Mouse (Mus musculus) heart, embryonic 16.5 days (tissue): ENCODE results near the gene Cd200r4. TPM values are rescaled to one million over a fixed set of nuclear protein-coding genes. Genes with fewer than 3 reads are reported as not detected.

Experiments used
- ATAC-seq: fragments of 200-750 bp; cut with Nextera tagmentation; replicated peaks from 2 replicates; pipeline ENCODE4 v1.8.0; 2017; ENCODE audit warnings: moderate number of reproducible peaks; ENCODE audit not compliant: insufficient read depth, low FRiP score; ENCODE audit errors: extremely low read depth
- H3K27ac ChIP-seq: fragments of 300-500 bp; sonication (generic); 2 replicates; pipeline ENCODE4 v1.5.1; 2014; ENCODE audit warnings: mild to moderate bottlenecking, low read length, control low read depth, moderate library complexity
- H3K27me3 ChIP-seq: fragments of 300-500 bp; sonication (generic); 2 replicates; pipeline ENCODE4 v1.6.1; 2014; ENCODE audit warnings: low read length, mixed read lengths; ENCODE audit not compliant: control insufficient read depth, insufficient read depth
- H3K36me3 ChIP-seq: fragments of 300-500 bp; sonication (generic); 2 replicates; pipeline ENCODE4 v1.6.1; 2014; ENCODE audit not compliant: control insufficient read depth, insufficient read depth
- H3K4me1 ChIP-seq: fragments of 300-500 bp; sonication (generic); 2 replicates; pipeline ENCODE4 v1.6.1; 2014; ENCODE audit warnings: low read length, mixed read lengths; ENCODE audit not compliant: control insufficient read depth, insufficient read depth
- H3K4me2 ChIP-seq: fragments of 300-500 bp; sonication (generic); 2 replicates; pipeline ENCODE4 v1.6.1; 2014; ENCODE audit warnings: low read depth, mild to moderate bottlenecking, control low read depth, low read length
- H3K4me3 ChIP-seq: fragments of 300-500 bp; sonication (generic); 2 replicates; pipeline ENCODE4 v1.5.1; 2014; ENCODE audit warnings: mild to moderate bottlenecking, control low read depth, low read length
- H3K9ac ChIP-seq: fragments of 300-500 bp; sonication (generic); 2 replicates; pipeline ENCODE4 v1.6.1; 2014; ENCODE audit warnings: low read length, control low read depth
- H3K9me3 ChIP-seq: fragments of 300-500 bp; sonication (generic); replicated peaks from 2 replicates; pipeline ENCODE4 v1.6.1; 2016; ENCODE audit warnings: low read length; ENCODE audit not compliant: control insufficient read depth
- WGBS: fragments of 180-500 bp; shearing (Covaris S2); extraction: QIAGEN DNeasy Blood & Tissue Kit; methylation state at CpG from one replicate; pipeline ENCODE4 v1.1.7; 2014; 5-methylcytosine and 5-hydroxymethylcytosine counted together
- polyA plus RNA-seq: library from polyadenylated mRNA; unstranded; fragments of >200 nt; fragmentation: Nextera tagmentation; extraction: Ambion mirVana; gene quantifications from 2 replicates; pipeline ENCODE4 v1.2.1, GENCODE M21; 2015

Cd200r4 gene
- 0.17 and 0.19 TPM in 2 replicates for polyA plus RNA-seq

DNA sequence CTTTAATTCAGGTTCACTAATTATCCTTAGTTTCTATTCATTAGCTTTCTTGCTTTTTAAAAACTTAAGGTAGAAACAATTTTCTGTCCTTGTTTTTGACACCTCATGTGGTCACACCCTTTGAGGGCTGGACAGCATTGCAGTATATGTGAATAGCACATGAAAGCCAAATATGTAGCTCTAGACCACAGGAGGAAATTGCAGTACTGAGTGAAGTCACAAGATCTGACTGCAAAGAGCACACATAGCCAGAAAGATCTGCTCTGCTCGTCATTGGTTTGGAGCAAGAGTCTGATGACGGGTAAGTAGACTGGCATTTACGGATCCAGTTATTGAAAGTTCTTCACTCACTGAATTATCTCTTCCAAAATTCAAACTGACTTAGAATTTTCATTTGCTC lies at the start of gene Cd200r4:
Cd200r4 (plus strand) TSS at position 190 of the 400 bp plus-strand sequence.
- no peaks in the 10 kb centered on the region for H3K4me1 ChIP-seq
- no peaks in the 10 kb centered on the region for H3K9me3 ChIP-seq
- 78% methylated on average over 3 of the region's 3 CpGs for WGBS
- H3K36me3 ChIP-seq: no peaks in the 10 kb centered on the region
- no peak within 1 kb of the TSS for H3K27ac ChIP-seq
- H3K4me2 ChIP-seq: no peak within 1 kb of the TSS
- ATAC-seq: no peak
- H3K9ac ChIP-seq: no peak within 1 kb of the TSS
- H3K4me3 ChIP-seq: no peak within 1 kb of the TSS
- H3K27me3 ChIP-seq: no peaks in the 10 kb centered on the region

DNA sequence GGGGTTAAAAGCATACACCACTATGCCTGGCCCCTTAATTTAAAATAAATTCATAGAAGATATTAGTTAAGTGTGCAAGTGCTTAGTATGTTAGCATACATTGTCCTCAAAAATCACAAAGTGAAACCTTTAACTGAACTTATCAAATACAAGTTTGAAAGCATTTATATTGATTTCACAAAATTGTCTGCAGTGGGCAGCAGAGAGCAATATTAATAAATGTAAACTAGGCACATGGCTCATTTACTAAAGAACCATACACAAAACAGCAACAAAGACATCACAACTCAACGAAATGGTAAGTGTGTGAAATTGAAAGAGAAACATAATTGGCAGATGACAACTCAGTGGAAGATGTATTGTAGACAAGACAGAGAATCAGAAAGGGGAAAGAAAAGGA lies 49.7 kb upstream of the Cd200r4 start:
- Histone ChIP-seq H3K36me3 (no peaks in the 10 kb centered on the region), H3K4me2 (no peak overlapping the region), H3K4me3 (no peak overlapping the region), H3K9me3 (no peaks in the 10 kb centered on the region), H3K9ac (no peak overlapping the region), H3K27ac (no peak overlapping the region), H3K4me1 (no peaks in the 10 kb centered on the region), H3K27me3 (no peaks in the 10 kb centered on the region)
- 63% methylated on average over 1 of the region's 1 CpGs for WGBS
- no peak for ATAC-seq

GRCm38 (mm10) chr16:44765555-44766319 lies 45.8 kb upstream of the Cd200r4 start, which contains the start of gene Cd200r1:
Cd200r1 (plus strand) TSS chr16:44765736.
- Histone ChIP-seq H3K4me1 (no peaks in the 10 kb centered on the region), H3K27ac (no peak within 1 kb of the TSS), H3K4me3 (peak within 1 kb of the TSS; percentile 27), H3K4me2 (peak within 1 kb of the TSS; percentile 54), H3K27me3 (no peaks in the 10 kb centered on the region), H3K9ac (peak within 1 kb of the TSS; percentile 36; the same call in 1 of the 2 replicates), H3K36me3 (no peaks in the 10 kb centered on the region), H3K9me3 (no peaks in the 10 kb centered on the region)
- ATAC-seq: no peak
- 63% methylated on average over 22 of the region's 22 CpGs for WGBS

- Histone ChIP-seq H3K4me1 (no peaks in the 10 kb centered on the region), H3K4me3 (no peak overlapping the region), H3K9me3 (no peaks in the 10 kb centered on the region), H3K36me3 (no peaks in the 10 kb centered on the region), H3K27ac (no peak overlapping the region), H3K4me2 (peak overlapping the region; percentile 54), H3K27me3 (no peaks in the 10 kb centered on the region), H3K9ac (no peak overlapping the region)
- WGBS: 67% methylated on average over 9 of the region's 9 CpGs
- ATAC-seq: no peak
Observed at GRCm38 (mm10) chr16:44766320-44766892, 45.1 kb upstream of the Cd200r4 start.

DNA sequence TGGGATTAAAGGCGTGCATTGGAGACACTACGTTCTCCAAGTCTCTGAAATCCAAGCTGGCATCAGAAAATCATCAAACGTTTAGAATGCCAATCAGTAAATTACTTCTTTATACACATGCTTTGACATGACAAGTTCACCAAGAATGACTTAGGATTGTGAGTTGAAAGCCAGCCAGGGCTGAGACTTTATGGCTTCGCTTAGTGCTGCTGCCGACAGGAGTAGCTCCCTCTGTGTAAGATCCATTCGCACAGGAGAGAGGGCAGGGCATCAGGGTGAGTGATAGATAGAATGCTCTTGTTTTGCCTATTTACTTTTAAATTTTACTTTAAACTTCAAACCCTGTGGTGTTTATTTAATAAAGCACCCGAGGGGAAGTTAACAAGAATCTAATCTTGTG lies 44.0 kb upstream of the Cd200r4 start:
- H3K4me2 ChIP-seq: no peak overlapping the region
- no peaks in the 10 kb centered on the region for H3K4me1 ChIP-seq
- no peak overlapping the region for H3K9ac ChIP-seq
- H3K4me3 ChIP-seq: no peak overlapping the region
- 82% methylated on average over 7 of the region's 7 CpGs for WGBS
- no peak for ATAC-seq
- no peak overlapping the region for H3K27ac ChIP-seq
- H3K36me3 ChIP-seq: no peaks in the 10 kb centered on the region
- H3K9me3 ChIP-seq: no peaks in the 10 kb centered on the region
- H3K27me3 ChIP-seq: no peaks in the 10 kb centered on the region

DNA sequence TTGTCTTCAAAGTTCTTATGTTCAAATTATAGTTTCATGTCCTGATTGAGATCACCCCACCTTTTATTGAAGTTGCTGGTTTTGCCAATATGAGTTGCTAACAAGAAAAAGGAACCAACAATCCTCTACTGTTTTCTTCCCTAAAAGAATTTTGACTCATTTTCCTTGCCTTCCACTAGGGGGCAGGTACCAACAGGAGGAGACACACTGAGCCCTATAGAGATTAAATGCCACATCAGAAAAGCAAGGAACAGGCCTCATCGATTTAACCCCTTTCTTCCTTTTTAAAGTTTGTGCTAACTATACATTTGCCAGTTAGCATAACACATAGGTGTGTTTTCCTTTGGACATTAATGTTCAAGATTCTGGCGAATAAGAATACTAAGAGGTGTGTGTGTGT lies 43.6 kb upstream of the Cd200r4 start:
- no peaks in the 10 kb centered on the region for H3K9me3 ChIP-seq
- no peak overlapping the region for H3K9ac ChIP-seq
- WGBS: 43% methylated on average over 2 of the region's 2 CpGs
- H3K27me3 ChIP-seq: no peaks in the 10 kb centered on the region
- no peak overlapping the region for H3K4me2 ChIP-seq
- no peaks in the 10 kb centered on the region for H3K4me1 ChIP-seq
- no peak overlapping the region for H3K27ac ChIP-seq
- no peak overlapping the region for H3K4me3 ChIP-seq
- no peaks in the 10 kb centered on the region for H3K36me3 ChIP-seq
- no peak for ATAC-seq

GRCm38 (mm10) chr16:44772577-44772976 lies 39.0 kb upstream of the Cd200r4 start:
- Histone ChIP-seq H3K4me3 (no peak overlapping the region), H3K27ac (no peak overlapping the region), H3K27me3 (no peaks in the 10 kb centered on the region), H3K36me3 (no peaks in the 10 kb centered on the region), H3K4me1 (no peaks in the 10 kb centered on the region), H3K4me2 (no peak overlapping the region), H3K9ac (no peak overlapping the region), H3K9me3 (no peaks in the 10 kb centered on the region)
- WGBS: 67% methylated on average over 6 of the region's 6 CpGs
- no peak for ATAC-seq

DNA sequence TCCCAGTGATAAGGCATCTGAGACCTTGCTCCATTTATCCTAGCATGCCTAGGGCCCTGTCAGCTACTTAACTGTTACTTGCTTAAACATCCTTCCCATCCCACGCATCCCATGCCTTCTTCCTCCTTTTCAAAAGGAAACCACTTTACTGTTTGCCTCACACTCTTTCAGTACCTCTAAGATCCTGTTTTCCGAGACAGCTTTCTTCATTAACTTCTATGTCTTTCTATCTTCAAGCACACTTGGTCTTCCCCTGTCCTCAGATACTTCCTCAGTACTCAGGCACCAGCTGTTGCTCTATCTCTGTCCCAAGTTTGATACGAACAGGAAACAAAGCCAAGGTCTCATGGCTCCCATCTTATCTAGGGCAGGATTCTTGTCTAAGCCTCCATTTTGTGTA lies 37.9 kb upstream of the Cd200r4 start:
- H3K4me1 ChIP-seq: no peaks in the 10 kb centered on the region
- no peaks in the 10 kb centered on the region for H3K36me3 ChIP-seq
- H3K9me3 ChIP-seq: no peaks in the 10 kb centered on the region
- no peaks in the 10 kb centered on the region for H3K27me3 ChIP-seq
- no peak overlapping the region for H3K9ac ChIP-seq
- H3K4me3 ChIP-seq: no peak overlapping the region
- 73% methylated on average over 3 of the region's 3 CpGs for WGBS
- no peak for ATAC-seq
- H3K4me2 ChIP-seq: no peak overlapping the region
- no peak overlapping the region for H3K27ac ChIP-seq

- no peaks in the 10 kb centered on the region for H3K36me3 ChIP-seq
- no peak overlapping the region for H3K9ac ChIP-seq
- H3K27me3 ChIP-seq: no peaks in the 10 kb centered on the region
- no peaks in the 10 kb centered on the region for H3K9me3 ChIP-seq
- ATAC-seq: no peak
- no peak overlapping the region for H3K4me3 ChIP-seq
- WGBS: 84% methylated on average over 6 of the region's 6 CpGs
- H3K27ac ChIP-seq: no peak overlapping the region
- no peak overlapping the region for H3K4me2 ChIP-seq
- H3K4me1 ChIP-seq: no peaks in the 10 kb centered on the region
Observed at GRCm38 (mm10) chr16:44774201-44774600, 37.3 kb upstream of the Cd200r4 start.
